Mouse (Mus musculus) spleen, adult 12 weeks (tissue): ENCODE data around the gene Psmc5.
"Not testable (repeated sequence)": the region's sequence is repeated elsewhere in the genome, so short reads cannot be mapped to it uniquely, and the experiment has no call there.

Source experiments
- DNase-seq: peaks from one replicate; pipeline ENCODE4 v3.0.0; 2022; ENCODE audit warnings: low spot score

The Psmc5 gene

DNA sequence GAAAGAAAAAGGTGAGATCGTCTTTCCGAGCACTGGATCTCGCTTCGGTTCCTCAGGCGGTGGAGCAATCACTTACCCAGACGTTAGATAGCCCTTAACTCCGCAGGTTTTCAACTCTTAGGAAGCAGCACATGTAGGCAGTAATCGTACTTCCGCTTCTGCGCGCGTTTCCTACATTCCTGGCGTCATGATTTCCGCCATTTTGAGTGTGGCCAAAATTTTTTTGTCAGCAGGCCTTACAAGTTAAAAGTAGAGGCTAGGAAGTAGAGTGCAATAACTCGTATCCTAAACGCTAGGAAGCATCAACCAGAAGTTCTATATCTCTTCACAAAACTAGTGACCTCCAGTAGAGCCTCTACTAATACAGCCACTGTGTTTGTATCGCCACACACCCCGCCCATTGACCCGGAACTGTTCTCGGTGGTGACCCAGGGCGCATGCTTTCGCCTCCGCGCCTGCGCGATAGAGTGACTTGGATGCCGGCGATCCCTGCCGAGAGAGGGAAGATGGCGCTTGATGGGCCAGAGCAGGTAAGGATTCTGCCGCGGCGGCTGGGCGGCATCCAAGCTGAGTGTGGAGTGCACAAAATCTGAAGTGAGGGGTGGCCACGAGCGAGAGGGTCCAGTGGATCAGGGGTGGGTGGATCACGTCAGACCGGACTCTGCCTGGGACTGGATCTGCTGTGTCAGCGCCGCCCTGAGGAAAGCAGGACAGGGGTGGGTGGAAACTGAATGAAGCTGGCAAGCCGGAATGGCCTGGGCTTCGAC is at the start of gene Psmc5, which contains the start of gene Ftsj3:
Gene Psmc5, plus strand, starts transcription at position 470 of the 767 bp plus-strand sequence.
Gene Ftsj3, minus strand, starts transcription at position 395 of the 767 bp plus-strand sequence.
- peak; percentile 98 for DNase-seq

DNA sequence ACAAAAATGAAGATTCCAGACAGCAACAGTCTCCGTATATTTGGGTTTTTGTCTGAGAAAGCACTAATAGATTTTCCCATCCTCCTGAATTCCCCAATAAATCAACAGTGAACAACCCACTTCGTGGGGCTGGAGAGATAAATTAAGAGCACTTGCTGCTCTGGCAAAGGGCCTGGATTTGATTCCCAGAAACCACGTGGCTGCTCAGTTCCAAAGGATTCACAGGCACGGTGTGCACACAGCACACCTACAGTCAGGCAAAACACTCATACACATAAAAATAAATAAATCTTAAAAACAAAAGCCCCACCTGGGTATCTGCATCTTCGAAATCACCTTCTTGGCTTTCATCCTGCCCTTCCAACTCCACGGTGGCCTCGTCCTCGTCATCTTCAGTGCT is 43.2 kb upstream of the Psmc5 start:
- no peak for DNase-seq

- no peak for DNase-seq
Observed at GRCm38 (mm10) chr11:106214856-106215255, 41.1 kb upstream of the Psmc5 start.

GRCm38 (mm10) chr11:106215450-106215859 is 40.5 kb upstream of the Psmc5 start:
- DNase-seq: no peak

DNA sequence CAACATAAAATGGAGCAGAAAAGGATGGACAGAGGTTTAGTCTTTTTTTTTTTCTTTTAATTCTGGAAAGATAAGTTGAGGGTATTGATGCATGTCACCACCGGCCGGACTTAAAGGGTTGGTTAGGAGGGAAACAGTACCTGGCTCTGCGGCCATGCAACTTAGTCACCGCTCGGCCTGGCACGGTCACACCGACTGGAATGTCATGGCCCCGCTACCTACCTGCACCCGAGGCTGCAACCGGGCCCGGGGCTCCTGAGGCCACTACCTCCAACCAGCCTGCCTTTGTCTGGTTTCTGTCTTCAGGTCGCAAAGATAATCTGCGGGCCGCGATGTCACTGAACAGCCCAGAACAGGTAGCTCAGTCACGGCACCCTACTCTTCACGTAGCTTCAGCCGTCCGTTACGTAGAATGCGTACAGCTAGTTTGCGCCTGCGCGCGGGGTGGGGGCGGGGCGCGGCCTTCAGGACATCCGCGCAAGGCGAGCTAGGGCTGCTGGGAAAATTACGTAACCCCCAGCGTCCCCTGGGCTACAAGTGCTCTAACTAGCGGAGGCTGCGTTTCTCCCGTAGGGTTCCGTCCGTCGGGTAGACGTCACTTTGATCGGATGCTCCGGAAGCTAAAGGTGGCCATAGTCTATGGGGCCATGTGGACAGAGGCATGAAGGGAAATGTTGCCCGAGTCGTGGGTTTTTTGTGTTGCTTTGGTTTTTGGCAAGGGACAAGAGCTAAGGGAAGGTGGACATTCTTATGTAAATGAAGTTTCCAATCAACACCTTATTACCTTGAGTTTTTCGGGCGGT is 39.8 kb upstream of the Psmc5 start, which contains the start of gene Ccdc47:
Gene Ccdc47, minus strand, starts transcription at position 418 of the 803 bp plus-strand sequence.
- DNase-seq: peak; percentile 88

GRCm38 (mm10) chr11:106216730-106217490 is 39.0 kb upstream of the Psmc5 start, which contains the start of gene Ddx42:
TSS of gene Ddx42 (plus strand) at chr11:106216926.
- DNase-seq: peak; percentile 84

DNA sequence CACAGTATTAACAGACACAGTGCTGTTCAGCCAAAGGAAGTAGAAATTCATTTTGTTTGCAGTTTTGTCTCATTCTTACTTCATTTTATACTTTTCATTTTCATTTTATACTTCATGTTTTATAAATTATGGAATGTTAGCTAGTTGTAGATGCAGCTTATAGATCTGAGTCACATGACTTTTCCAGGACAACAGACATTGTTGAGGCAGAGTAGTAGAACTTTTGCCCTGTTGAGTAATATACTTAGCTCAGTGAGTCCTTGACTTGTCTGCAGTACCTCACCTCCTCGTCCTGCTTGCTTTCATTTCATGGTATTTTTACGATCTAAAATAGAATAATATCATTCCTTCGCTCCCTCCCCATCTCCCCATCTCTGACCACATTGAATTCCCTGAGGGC is 35.4 kb upstream of the Psmc5 start:
- no peak for DNase-seq

- DNase-seq: not testable (repeated sequence)
Observed at GRCm38 (mm10) chr11:106233978-106234377, 22.0 kb upstream of the Psmc5 start.

GRCm38 (mm10) chr11:106246834-106247233 is 9.1 kb upstream of the Psmc5 start:
- no peak for DNase-seq

DNA sequence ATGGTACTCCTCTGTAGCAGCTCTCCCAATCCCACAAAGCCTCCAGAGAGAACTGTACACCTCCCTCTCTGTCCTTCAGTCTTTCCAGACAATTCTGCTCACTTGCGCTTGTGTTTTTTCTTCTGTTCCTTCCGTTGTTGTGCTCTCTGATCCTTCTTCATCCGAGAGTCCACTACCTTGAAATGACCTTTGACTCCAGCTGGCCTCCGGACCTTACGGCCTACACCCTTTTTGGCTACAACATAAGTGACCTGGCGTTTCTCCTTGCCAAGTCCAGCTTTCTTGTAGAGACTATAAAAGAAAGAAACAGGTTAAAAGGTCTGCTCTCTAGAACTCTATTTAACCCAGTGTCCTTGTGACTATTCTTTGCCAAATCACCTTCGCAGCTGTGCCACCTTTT is 6.6 kb upstream of the Psmc5 start:
- DNase-seq: no peak

DNA sequence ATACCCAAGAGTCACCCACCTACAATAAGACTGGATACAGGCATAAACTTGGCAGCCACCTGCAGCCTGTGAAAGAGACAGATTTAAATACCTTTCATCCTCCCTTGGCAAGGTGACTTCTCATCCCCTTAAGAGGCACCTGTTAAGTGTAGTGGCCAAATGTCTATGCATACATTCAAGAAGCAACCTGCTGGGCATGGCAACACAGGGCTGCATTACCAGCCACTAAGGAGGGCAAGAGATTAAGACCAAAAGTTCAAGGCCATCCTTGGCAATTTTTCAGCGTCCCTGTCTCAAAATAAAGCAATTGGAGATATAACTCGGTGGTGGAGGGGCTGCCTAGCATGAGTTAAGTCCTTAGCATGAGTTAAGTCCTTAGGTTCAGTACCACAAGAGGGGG is 1.2 kb upstream of the Psmc5 start:
- DNase-seq: no peak

- no peak for DNase-seq
Observed at GRCm38 (mm10) chr11:106255174-106255573, 780 bp upstream of the Psmc5 start.

DNA sequence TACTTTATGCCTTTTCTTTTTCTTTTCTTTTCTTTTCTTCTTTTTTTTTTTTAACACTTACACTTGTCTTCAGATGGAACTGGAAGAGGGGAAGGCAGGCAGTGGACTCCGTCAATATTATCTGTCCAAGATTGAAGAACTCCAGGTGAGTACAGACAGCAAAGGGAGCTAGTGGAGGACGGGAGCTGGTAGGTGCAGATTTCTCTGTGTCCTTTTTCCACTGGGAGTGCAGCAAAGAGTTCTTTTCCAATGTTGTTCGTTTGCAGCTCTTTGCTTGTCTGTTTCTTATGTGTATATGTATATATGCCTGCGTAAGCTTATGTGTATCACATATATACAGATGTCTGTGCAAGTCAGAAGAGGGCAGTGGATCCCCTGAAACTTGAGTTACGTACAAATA is 821 bp downstream of the Psmc5 start:
- DNase-seq: no peak

DNA sequence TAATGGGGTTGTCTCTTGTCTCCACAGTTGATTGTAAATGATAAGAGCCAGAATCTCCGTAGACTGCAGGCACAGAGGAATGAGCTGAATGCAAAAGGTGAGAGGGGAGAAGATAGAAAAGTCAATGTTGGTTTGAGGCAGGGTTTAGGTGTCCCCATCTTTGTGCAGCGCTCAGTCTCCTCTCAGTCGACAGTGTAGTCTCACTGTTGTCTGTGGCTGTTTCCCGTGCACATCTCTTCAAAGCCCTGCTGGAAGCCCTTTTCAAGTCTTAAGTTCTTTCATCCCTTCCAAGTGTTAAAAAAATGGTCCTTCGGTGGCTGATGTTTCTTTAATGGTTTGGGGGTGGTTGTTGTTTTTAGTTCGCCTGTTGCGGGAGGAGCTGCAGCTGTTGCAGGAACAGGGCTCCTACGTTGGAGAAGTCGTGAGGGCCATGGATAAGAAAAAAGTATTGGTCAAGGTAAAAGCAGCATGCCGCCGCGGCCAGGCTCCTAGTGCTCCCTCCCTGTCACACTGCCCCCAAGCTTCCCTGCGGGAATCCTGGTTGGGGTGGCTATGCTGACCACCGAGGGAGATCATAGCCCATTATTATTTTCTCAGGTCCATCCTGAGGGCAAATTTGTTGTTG is 5.0 kb downstream of the Psmc5 start:
- no peak for DNase-seq

DNA sequence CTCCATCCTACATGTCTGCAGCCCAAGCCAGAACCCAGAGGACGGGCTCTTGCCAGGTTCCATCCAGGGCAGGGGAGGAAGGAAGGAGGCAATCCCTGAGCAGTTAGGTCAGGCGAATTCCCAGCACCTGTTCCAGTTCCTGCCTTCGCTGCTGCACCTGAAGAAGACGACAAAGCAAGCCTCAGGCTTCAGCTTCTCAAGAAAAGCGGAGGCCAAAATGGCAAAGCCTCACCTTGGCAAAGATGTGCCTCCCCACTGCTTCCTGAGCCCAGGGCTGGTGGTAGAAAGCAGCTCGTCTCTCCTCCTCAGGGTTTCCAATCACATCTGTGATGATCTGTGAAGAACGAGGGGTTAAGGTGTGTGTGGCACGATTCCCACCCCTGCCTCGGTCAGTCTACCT is 8.0 kb downstream of the Psmc5 start:
- no peak for DNase-seq

DNA sequence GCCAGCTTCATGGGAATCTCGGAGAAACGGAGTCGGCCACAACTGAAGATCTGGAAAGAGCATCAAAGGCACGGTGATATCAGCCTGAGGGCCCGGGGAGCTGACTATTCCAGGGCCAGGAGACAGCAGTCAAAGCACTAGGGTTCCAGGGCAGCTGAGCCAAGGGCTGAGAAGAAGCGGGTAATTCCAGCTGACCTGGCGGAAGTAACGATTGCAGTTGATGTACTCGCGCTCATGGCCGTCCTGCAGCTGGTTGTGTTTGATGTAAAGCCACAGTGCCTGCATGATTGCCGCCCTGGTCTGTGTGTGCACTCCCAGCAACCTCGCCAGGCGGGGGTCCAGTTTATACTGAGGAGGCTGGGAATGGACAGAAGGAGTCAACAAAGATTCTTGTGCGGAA is 9.0 kb downstream of the Psmc5 start:
- DNase-seq: no peak

DNA sequence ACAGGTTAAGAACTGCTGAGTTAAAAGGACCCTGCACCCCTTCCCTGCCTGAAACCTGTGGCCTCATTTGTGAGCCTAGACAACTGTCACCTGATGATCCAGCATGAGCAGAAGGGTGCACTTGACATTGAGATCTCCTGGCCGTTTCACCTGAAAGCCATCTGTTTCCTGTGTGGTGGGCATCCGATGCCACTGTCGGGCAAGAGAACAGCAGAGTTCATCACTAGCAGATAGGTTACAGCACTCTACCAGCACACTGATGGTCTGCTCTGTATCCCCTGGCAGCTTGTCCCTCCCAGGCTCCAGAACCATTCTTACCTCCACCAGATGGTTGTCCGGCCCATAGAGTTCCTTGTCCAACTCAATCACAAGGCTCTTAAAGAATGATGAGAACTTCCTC is 9.6 kb downstream of the Psmc5 start:
- no peak for DNase-seq

- no peak for DNase-seq
Observed at GRCm38 (mm10) chr11:106266431-106266830, 10.5 kb downstream of the Psmc5 start.

- DNase-seq: no peak
Observed at GRCm38 (mm10) chr11:106267311-106267852, 11.4 kb downstream of the Psmc5 start.

DNA sequence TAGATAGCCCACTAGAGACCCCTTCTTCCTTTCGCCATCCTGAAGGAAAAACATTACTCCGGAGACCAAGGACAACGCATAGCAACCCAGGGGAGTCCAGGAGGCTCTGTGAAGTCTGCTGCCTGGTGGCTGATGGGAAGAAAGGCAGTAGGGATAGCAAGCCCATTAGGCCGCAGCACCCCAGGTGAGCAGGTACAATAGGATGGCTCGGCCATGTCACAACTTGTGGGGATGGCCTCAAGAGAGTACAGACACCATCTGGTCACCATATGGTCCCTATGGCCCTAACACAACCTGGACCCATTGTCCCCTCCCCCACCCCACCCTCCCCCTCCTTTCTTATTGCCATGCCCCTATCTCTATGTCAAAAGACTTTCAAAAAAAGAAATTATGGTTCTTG is 11.9 kb downstream of the Psmc5 start:
- DNase-seq: no peak

GRCm38 (mm10) chr11:106268326-106269059 is 12.5 kb downstream of the Psmc5 start:
- no peak for DNase-seq
